Mouse (Mus musculus) lung, postnatal 0 days (tissue): ENCODE measurements around the gene Cdh7.

ENCODE experiments used
- CTCF ChIP-seq: IDR thresholded peaks from 2 replicates; pipeline ENCODE4 v1.5.1; 2016; ENCODE audit warnings: antibody characterized with exemption, mild to moderate bottlenecking
- EP300 ChIP-seq: IDR thresholded peaks from 2 replicates; pipeline ENCODE4 v1.6.1; 2016; ENCODE audit warnings: antibody characterized with exemption, mild to moderate bottlenecking, control low read depth

GRCm38 (mm10) chr1:109971721-109972425 lies 10.4 kb upstream of the Cdh7 start:
- no peak for TF ChIP-seq CTCF
- TF ChIP-seq EP300: no peak
